Mouse (Mus musculus) embryonic fibroblast, embryonic 13.5 days (primary cell): ENCODE measurements around the gene Frmd4b.

Experiments used
- CTCF ChIP-seq: IDR thresholded peaks from 2 replicates; pipeline ENCODE4 v1.5.1; 2011; ENCODE audit warnings: mild to moderate bottlenecking, control low read depth, low read length, moderate library complexity, borderline replicate concordance; ENCODE audit not compliant: insufficient read depth
- POLR2A ChIP-seq: IDR thresholded peaks from 2 replicates; pipeline ENCODE4 v1.6.1; 2011; ENCODE audit warnings: low read depth, mild to moderate bottlenecking, control low read depth, low read length, moderate library complexity

DNA sequence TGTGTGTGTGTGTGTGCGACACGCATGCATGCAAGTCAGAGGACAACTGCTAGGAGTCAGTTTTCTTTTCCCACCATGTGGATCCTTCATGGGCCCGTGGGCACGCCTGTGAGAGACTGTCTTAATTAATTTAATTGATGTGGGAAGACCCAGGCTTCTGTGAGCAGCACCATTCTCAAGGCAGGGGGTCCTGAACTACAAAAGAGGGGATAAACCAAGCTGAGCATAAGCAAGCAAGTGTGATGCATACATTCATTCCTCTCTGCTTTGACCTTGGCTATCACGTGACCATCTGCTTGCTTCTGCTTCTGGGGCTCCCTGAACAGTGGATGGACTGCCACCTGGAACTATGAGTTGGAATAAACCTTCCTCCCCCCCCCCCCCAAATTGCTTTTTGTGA, 27.1 kb downstream of the Frmd4b start:
- TF ChIP-seq CTCF (no peak), POLR2A (no peak)
